Mouse (Mus musculus) stomach, embryonic 16.5 days (tissue): ENCODE measurements around the gene Trpm3. TPM values are rescaled to one million over a fixed set of nuclear protein-coding genes. Genes with fewer than 3 reads are reported as not detected.

ENCODE experiments used
- ATAC-seq: fragments of 200-750 bp; cut with Nextera tagmentation; 2 replicates; pipeline ENCODE4 v1.8.0; 2017; ENCODE audit warnings: moderate number of reproducible peaks, moderate TSS enrichment; ENCODE audit not compliant: insufficient read depth, low FRiP score
- H3K27ac ChIP-seq: fragments of 300-500 bp; sonication (generic); 2 replicates; pipeline ENCODE4 v1.5.1; 2014; ENCODE audit warnings: low read length
- H3K27me3 ChIP-seq: fragments of 300-500 bp; sonication (generic); 2 replicates; pipeline ENCODE4 v1.6.1; 2014; ENCODE audit warnings: low read length, control low read depth, mixed read lengths; ENCODE audit not compliant: control insufficient read depth, insufficient read depth
- H3K36me3 ChIP-seq: fragments of 300-500 bp; sonication (generic); 2 replicates; pipeline ENCODE4 v1.6.1; 2014; ENCODE audit warnings: low read length; ENCODE audit not compliant: control insufficient read depth, insufficient read depth
- H3K4me1 ChIP-seq: fragments of 300-500 bp; sonication (generic); 2 replicates; pipeline ENCODE4 v1.6.1; 2014; ENCODE audit warnings: low read length, control low read depth, mixed read lengths; ENCODE audit not compliant: control insufficient read depth, insufficient read depth
- H3K4me2 ChIP-seq: fragments of 300-500 bp; sonication (generic); 2 replicates; pipeline ENCODE4 v1.6.1; 2014; ENCODE audit warnings: low read depth, low read length, mixed read lengths
- H3K4me3 ChIP-seq: fragments of 300-500 bp; sonication (generic); replicated peaks from 2 replicates; pipeline ENCODE4 v1.5.1; 2014; ENCODE audit warnings: mild to moderate bottlenecking, low read length
- H3K9ac ChIP-seq: fragments of 300-500 bp; sonication (generic); 2 replicates; pipeline ENCODE4 v1.6.1; 2014; ENCODE audit warnings: low read length
- H3K9me3 ChIP-seq: fragments of 300-500 bp; sonication (generic); replicated peaks from 2 replicates; pipeline ENCODE4 v1.6.1; 2016; ENCODE audit warnings: low read length, control low read depth; ENCODE audit not compliant: control insufficient read depth
- WGBS: fragments of 180-500 bp; shearing (Covaris S2); extraction: QIAGEN DNeasy Blood & Tissue Kit; methylation state at CpG from one replicate; pipeline ENCODE4 v1.1.7; 2014; 5-methylcytosine and 5-hydroxymethylcytosine counted together
- polyA plus RNA-seq: library from polyadenylated mRNA; unstranded; fragments of >200 nt; fragmentation: Nextera tagmentation; extraction: Ambion mirVana; gene quantifications from 2 replicates; pipeline ENCODE4 v1.2.1, GENCODE M21; 2015

Trpm3 gene
- polyA plus RNA-seq, 1 experiment from 2014 or later = 1.0 TPM

GRCm38 (mm10) chr19:22338927-22339326, 200.1 kb downstream of the Trpm3 start:
- Histone ChIP-seq H3K4me3 (no peak overlapping the region), H3K9ac (no peak overlapping the region), H3K4me2 (no peak overlapping the region), H3K27me3 (no peaks in the 10 kb centered on the region), H3K4me1 (no peaks in the 10 kb centered on the region), H3K27ac (no peak overlapping the region), H3K36me3 (no peaks in the 10 kb centered on the region), H3K9me3 (no peaks in the 10 kb centered on the region)
- 80% methylated on average over 8 of the region's 8 CpGs for WGBS
- ATAC-seq = no peak

GRCm38 (mm10) chr19:22354037-22354541, 215.2 kb downstream of the Trpm3 start:
- 89% methylated on average over 14 of the region's 14 CpGs for WGBS
- H3K4me2 ChIP-seq = no peak overlapping the region

GRCm38 (mm10) chr19:22386890-22387289, 248.0 kb downstream of the Trpm3 start:
- Histone ChIP-seq H3K27me3 (no peaks in the 10 kb centered on the region), H3K27ac (no peak overlapping the region), H3K4me1 (no peaks in the 10 kb centered on the region), H3K4me2 (no peak overlapping the region), H3K9ac (no peak overlapping the region), H3K36me3 (no peaks in the 10 kb centered on the region), H3K9me3 (no peaks in the 10 kb centered on the region), H3K4me3 (no peak overlapping the region)
- WGBS = 85% methylated on average over 3 of the region's 3 CpGs
- no peak for ATAC-seq

More at GRCm38 (mm10) chr19:22354037-22354541, 215.2 kb downstream of the Trpm3 start:
- Histone ChIP-seq H3K9me3 (no peaks in the 10 kb centered on the region), H3K36me3 (no peaks in the 10 kb centered on the region), H3K27ac (no peak overlapping the region), H3K9ac (no peak overlapping the region), H3K4me1 (no peaks in the 10 kb centered on the region), H3K27me3 (no peaks in the 10 kb centered on the region), H3K4me3 (no peak overlapping the region)
- no peak for ATAC-seq

GRCm38 (mm10) chr19:22394700-22395099, 255.9 kb downstream of the Trpm3 start:
- H3K27ac ChIP-seq = no peak overlapping the region
- ATAC-seq = no peak
- 85% methylated on average over 1 of the region's 1 CpGs for WGBS
- H3K4me2 ChIP-seq = no peak overlapping the region
- no peaks in the 10 kb centered on the region for H3K27me3 ChIP-seq
- no peak overlapping the region for H3K9ac ChIP-seq
- H3K4me3 ChIP-seq = no peak overlapping the region
- no peaks in the 10 kb centered on the region for H3K9me3 ChIP-seq
- H3K36me3 ChIP-seq = no peaks in the 10 kb centered on the region
- no peaks in the 10 kb centered on the region for H3K4me1 ChIP-seq

- Histone ChIP-seq H3K9me3 (no peaks in the 10 kb centered on the region), H3K27ac (no peak overlapping the region), H3K4me3 (no peak overlapping the region), H3K4me2 (no peak overlapping the region), H3K36me3 (no peaks in the 10 kb centered on the region), H3K27me3 (no peaks in the 10 kb centered on the region), H3K4me1 (no peaks in the 10 kb centered on the region), H3K9ac (no peak overlapping the region)
- 90% methylated on average over 3 of the region's 3 CpGs for WGBS
- ATAC-seq = no peak
Measured at GRCm38 (mm10) chr19:22404049-22404448, 265.2 kb downstream of the Trpm3 start.

- Histone ChIP-seq H3K36me3 (no peaks in the 10 kb centered on the region), H3K27ac (no peak overlapping the region), H3K9me3 (no peaks in the 10 kb centered on the region), H3K4me3 (no peak overlapping the region), H3K9ac (no peak overlapping the region), H3K27me3 (no peaks in the 10 kb centered on the region), H3K4me1 (no peaks in the 10 kb centered on the region), H3K4me2 (no peak overlapping the region)
- 84% methylated on average over 3 of the region's 3 CpGs for WGBS
- no peak for ATAC-seq
Measured at GRCm38 (mm10) chr19:22418239-22418638, 279.4 kb downstream of the Trpm3 start.

- no peaks in the 10 kb centered on the region for H3K36me3 ChIP-seq
- WGBS = 84% methylated on average over 2 of the region's 2 CpGs
Measured at GRCm38 (mm10) chr19:22437207-22437606, 298.4 kb downstream of the Trpm3 start.

GRCm38 (mm10) chr19:22447418-22448339, 308.8 kb downstream of the Trpm3 start:
- no peaks in the 10 kb centered on the region for H3K36me3 ChIP-seq
- no peak for ATAC-seq
- no peak overlapping the region for H3K27ac ChIP-seq
- no peaks in the 10 kb centered on the region for H3K27me3 ChIP-seq
- peak overlapping the region; percentile 23 for H3K9ac ChIP-seq
- peak overlapping the region; percentile 51 for H3K4me2 ChIP-seq
- H3K9me3 ChIP-seq = no peaks in the 10 kb centered on the region
- H3K4me1 ChIP-seq = 0 out of 2 replicates have a peak, but pooled peaks cover 6% of the 10 kb centered on the region
- H3K4me3 ChIP-seq = peak overlapping the region; percentile 33
- 5% methylated on average over 18 of the region's 18 CpGs for WGBS

More at GRCm38 (mm10) chr19:22437207-22437606, 298.4 kb downstream of the Trpm3 start:
- no peak for ATAC-seq
- Histone ChIP-seq H3K9me3 (no peaks in the 10 kb centered on the region), H3K4me3 (no peak overlapping the region), H3K27ac (no peak overlapping the region), H3K9ac (no peak overlapping the region), H3K4me1 (no peaks in the 10 kb centered on the region), H3K27me3 (no peaks in the 10 kb centered on the region), H3K4me2 (no peak overlapping the region)
